Mouse (Mus musculus) megakaryocyte progenitor cell, adult 5-6 weeks (primary cell): ENCODE measurements at regions not wholly inside any gene's neighbourhood (a gene's known extent, or its start where the extent isn't known, plus 50 kb on each side); places are given as distances from the start of the nearest gene placed in this dataset.
A peak's percentile ranks its signal among the peaks of the same experiment; 100 is the strongest.

Source experiments
- ATAC-seq: replicated peaks from 2 replicates; pipeline ENCODE4 v1.8.0; 2016; ENCODE audit warnings: mild to moderate bottlenecking, moderate TSS enrichment, inconsistent platforms; ENCODE audit not compliant: poor library complexity

DNA sequence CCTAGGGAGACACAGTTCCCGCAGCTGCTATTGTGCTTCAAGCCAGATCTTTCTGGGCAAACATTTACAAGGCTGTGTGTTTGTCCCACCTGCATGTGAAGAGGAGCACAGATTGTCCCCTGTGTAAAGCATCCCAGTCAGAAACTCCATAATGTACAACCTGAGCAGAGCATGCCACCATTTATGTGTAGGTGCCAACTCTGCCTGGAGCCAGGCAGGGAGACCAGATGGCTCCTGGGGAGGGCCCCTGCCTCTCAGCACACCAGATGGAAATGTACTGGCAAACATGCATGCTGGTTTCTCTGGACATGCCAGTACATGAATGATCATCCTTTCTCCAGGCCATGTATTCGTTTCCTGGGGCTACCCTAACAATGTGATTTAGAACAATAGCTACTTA lies 98.6 kb upstream of the Foxp3 start:
- ATAC-seq = no peak

DNA sequence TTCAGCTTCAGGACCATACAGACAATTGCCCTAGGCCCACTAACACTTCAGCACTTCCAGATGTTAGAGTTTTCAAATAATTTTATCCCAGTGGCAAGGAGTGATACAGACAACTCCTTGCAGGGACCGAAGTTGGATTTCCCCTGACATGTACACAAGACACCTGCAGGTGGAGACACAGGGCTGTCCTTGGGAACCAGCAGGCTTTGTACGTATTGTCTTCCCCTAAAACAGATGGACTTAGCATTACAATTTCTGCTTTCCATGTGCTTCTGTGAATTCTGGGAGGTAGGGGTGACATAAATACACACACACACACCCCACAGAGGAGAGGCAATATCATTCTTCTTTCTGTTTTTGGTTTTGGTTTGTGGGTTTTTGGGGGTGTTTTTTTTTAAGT lies 98.2 kb upstream of the Usp27x start:
- ATAC-seq = peak; percentile 61

DNA sequence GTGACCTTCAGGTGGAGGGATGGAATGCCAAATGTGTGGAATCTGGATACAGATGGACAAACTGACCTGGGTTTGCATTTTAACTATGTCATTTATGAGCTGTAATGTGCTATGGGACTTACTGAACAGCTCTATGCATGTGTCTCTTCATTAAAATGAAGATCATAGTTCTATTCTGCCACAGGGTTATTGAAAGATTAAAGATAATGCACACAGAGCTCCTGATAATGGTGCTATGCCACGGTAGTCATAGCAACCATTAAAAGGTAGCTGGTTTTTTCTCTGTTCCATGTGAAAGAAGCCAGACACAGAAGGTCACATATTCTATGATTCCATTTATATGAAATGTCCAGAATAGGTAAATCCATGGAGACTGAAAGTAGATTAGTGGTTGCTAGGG lies 94.2 kb upstream of the Usp27x start:
- ATAC-seq = no peak

DNA sequence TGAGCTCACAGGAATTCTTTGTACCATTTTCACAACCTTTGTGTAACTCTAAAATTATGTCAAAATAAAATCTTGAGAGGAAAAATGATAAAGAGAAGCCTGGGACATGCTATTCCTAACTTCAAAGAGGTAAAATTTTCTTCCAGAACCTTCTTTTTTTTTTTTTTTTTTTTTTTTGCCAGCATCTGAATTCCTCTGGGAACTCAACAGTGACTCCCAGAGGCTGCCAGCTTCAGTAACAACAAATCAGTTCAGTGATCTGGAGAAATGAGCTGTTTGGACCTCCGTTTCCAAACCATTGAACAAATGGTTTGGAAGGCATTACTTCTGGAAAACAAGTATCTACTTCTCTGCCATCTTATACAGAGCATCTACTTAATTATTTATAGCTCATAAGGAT lies 92.4 kb upstream of the Usp27x start:
- no peak for ATAC-seq

DNA sequence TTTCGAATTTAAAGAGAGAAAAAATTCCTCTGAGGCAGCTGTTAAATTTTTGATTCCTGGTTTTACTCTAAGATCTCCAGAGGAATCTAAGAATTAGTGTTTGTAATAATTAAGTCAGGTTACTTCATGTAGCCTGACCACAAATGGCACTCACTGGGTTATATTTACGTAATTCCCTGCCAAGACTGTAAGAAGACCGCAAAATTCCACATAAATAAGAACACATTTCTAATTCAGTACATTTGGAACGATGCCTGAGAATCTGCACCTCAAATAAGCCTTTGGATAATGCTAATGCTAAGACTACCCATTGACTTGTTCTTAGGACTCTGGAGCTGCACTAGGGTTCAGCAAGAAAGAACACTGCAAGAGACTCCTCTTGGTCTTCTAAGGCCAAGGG lies 81.2 kb upstream of the Usp27x start:
- ATAC-seq = no peak

DNA sequence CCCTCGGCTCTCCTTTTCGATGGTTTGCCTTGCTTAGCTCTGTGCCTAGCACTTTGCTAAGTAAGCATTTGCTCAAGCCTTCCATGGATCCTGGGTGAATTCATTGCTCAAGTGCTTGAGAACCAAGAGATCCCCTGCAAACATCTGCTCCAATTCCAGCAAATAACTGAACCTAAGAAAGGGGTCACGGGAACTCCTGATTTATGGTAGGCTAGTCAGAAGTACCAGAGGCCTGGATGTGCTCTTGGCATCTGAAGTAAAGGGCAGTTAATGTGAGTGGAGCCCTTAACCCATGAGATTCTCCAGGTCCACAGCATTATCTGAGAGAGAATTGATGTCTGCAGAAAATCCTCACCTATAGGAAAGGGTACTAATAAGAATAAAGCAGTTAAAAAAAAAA lies 69.4 kb upstream of the Usp27x start:
- no peak for ATAC-seq

DNA sequence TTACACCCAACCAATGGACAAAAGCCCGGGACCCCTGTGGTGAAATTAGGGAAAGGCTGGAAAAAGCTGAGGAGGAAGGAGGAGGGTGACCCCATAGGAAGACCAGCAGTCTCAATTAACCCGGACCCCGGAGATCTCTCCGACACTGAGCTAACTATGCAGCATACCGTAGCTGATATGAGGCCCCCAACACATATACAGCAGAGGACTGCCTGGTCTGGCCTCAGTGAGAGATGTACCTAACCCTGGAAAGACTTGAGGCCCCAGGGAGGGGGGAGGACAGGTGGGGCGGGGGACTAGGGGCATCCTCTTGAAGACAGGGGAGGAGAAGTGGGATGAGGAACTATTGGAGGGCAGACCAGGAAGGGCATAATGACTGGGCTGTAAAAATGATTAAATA lies 69.0 kb upstream of the Usp27x start:
- ATAC-seq = no peak

DNA sequence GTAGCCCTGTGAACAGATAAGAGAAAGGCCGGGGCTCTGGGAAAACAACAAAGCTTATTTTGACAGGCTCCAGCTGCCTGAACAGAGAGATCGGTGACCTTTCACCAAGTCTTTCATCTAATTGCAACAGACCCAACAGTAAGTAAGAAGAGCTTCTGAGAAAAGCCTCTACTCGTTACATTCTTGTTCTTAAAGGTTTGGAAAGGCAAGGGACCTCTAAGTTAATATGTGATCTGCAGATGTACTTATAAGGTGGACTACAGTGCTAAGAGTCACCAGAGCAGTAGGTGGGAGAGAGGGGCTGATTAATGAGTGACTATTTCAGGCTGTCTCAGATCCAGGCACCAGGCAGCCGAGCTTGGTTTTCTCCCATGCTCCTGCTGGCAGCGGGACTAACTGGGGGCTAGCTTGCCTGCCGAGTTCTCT lies 68.4 kb upstream of the Usp27x start:
- no peak for ATAC-seq

DNA sequence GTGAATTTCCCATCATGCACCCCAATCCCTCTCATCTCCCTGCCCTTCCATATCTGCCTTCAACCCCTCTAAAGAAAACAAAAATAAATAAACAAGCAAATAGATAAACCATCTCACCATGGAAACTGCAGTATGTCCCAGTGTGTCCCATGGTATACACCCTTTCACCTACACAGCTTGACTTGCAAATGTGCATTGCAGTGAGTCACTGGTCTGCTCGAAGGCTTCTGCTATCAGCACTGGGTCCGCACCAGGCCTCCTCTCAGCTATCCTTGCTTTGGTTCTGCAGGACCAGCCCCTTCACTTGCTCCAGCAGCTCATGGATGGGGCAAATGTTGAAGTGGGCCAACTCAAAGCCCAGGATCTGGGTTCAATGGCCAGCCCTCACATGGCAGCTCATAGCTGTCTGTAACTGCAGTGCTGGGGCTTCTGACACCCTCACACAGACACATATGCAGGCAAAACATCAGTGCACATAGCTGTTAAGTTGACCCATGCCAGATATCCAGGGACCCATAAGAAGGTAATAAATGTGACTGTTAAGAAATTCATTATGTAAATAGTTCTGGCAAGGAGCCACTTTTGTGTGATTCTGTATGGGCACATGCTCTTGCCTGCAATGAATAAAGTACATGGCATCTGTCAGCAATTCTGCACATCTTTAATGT lies 59.9 kb upstream of the Usp27x start:
- ATAC-seq = no peak

DNA sequence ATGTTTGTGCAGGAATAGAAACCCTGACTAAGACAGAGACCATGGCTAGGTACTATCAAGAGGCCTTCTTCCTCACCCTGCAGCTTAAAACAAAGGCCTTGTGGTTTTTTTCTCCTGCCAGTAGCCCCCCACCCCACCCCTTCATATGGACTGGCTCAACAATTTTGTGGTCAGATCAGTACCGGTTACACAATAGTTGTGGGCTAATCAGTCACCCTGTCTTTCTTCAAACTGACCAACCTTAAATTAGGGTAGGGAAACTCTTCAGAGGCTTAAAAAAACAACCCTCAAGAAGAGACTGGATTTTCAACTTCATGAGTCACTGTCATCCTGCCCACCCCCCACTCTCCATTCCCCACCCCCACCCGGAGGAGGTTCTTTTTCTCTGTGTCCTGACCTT lies 58.6 kb upstream of the Usp27x start:
- peak; percentile 86 for ATAC-seq

DNA sequence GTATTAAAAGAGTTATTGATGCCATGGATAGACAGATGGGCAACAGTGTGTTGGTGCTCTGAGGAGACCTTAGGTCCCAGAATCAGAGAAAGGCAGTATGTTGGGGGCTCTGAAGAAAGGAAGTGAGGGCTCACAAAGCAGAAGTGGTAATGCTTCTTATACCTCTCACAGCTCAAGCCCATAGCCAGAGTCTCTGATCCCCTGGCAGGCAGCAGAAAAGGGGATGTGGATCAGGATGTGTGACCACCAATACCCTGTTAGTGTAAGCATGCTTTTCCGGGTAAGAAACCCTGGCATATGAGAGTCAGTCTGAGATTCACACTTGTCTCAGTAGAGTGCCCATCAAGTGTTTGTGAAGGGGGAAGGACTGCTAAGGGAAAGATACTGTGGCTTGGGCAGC lies 54.8 kb upstream of the Usp27x start:
- ATAC-seq = peak; percentile 91

DNA sequence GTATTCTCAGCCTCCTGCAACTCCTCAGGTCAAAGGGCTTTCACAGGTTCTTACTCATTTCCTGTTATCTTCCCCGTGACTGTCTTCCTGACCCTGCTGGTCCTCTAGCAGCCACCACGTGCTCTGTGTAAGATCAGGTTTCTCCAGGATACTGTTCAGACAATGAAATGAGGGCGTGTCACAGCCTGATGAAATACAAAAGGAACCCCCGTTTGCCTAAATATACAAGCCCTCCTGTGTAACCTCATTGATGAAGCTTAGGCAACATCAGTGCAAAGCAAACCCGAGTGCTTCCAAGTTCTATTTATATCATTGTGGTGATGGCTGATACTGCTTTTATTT lies 53.9 kb upstream of the Usp27x start:
- ATAC-seq = no peak

DNA sequence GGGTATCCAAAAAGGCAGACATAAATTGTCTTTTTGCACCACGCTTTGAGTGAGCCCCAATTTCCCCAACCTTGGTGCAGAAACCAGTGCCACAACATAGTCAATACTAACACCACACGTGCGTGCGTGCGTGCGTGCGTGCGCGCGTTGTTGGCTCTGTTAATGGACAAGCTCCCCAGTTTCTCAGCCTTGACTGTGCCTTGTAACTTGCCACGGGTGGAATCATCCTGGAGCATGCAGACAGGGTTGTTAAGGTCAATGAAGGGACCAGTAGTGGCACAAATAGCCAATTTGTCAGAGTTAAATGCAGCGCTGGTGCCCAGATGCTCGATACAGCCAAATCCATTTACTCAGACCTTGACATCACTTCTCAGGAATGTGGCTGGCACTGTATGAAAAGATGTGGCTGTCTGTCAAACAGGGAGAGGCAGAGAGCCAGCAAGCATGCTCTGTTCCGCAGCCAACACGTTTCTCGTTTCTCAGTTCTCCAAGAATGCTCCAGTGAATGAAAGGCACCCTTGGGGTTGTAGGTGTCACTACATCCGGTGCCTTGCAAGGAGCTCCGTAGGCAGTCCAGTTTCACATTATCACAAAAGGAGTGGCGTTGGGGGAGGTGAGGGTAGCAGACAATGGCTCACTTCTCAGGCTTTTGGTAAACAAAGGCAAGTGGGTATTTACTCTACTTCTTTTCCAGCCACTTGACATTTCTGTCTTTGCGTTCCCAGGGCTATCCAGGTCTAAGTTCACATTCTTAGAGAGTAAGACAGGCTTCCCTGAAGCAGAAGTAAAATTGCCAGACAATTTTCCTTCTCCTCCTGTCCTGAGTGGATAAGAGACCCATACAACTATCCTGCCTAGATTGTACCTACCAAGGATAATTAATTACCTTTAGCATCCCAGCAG lies 53.2 kb upstream of the Usp27x start:
- no peak for ATAC-seq
